Mouse (Mus musculus): ENCODE data around the gene Ankfn1. TPM values are rescaled to one million over a fixed set of nuclear protein-coding genes. Genes with fewer than 3 reads are reported as not detected.

Ankfn1 gene
- polyA plus RNA-seq, 1 experiment from 2014 or later: 0.16 TPM

GRCm38 (mm10) chr11:89772941-89773340 is 4.5 kb downstream of the Ankfn1 start:
- H3K4me1 ChIP-seq (ENCODE audit: insufficient read depth, low read length): no peaks in the 10 kb centered on the region
- ATAC-seq (ENCODE audit: low FRiP score, low TSS enrichment): no peak

DNA sequence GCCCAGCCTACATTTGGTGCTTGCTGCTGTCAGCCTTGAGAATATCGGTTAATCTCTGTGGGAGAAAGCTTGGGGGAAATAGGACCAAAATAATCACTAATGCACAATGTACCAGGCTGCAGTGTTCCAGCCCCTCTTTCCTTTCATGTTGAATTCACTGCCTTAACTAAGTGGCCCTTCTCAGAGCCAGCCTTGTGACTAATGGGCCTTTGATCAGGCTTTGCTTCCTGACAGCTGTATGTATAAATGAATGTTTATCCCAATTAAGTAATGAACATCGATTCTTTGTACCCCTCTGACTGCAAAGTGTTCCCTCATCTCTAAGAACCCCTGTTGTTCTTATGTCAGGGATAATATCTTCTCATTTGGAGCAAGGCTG is 11.7 kb downstream of the Ankfn1 start:
- no peaks in the 10 kb centered on the region for H3K9me3 ChIP-seq (ENCODE audit: low read length)
- no peaks in the 10 kb centered on the region for H3K27me3 ChIP-seq (ENCODE audit: insufficient read depth, low read length)
- H3K4me2 ChIP-seq (replicated peaks; ENCODE audit: low read depth, low read length): no peak overlapping the region
- 83% methylated on average over 2 of the region's 2 CpGs for WGBS
- no peaks in the 10 kb centered on the region for H3K4me1 ChIP-seq (ENCODE audit: insufficient read depth, low read length)
- no peak overlapping the region for H3K27ac ChIP-seq (ENCODE audit: low read length)
- no peak for ATAC-seq (ENCODE audit: low FRiP score, low TSS enrichment)
- H3K4me3 ChIP-seq (ENCODE audit: low read length): no peak overlapping the region
- no peak overlapping the region for H3K9ac ChIP-seq (replicated peaks; ENCODE audit: low read length)
- no peaks in the 10 kb centered on the region for H3K36me3 ChIP-seq (ENCODE audit: insufficient read depth, low read length)

More at GRCm38 (mm10) chr11:89772941-89773340, 4.5 kb downstream of the Ankfn1 start:
- Histone ChIP-seq H3K27ac (ENCODE audit: low read length) (no peak overlapping the region), H3K9ac (replicated peaks; ENCODE audit: low read length) (no peak overlapping the region), H3K4me2 (replicated peaks; ENCODE audit: low read depth, low read length) (no peak overlapping the region), H3K4me3 (ENCODE audit: low read length) (no peak overlapping the region), H3K9me3 (ENCODE audit: low read length) (no peaks in the 10 kb centered on the region), H3K27me3 (ENCODE audit: insufficient read depth, low read length) (no peaks in the 10 kb centered on the region), H3K36me3 (ENCODE audit: insufficient read depth, low read length) (no peaks in the 10 kb centered on the region)
- WGBS: 78% methylated on average over 2 of the region's 2 CpGs

GRCm38 (mm10) chr11:89765014-89765769 is 12.3 kb downstream of the Ankfn1 start:
- Histone ChIP-seq H3K27me3 (ENCODE audit: insufficient read depth, low read length) (no peaks in the 10 kb centered on the region), H3K36me3 (ENCODE audit: insufficient read depth, low read length) (no peaks in the 10 kb centered on the region), H3K9ac (replicated peaks; ENCODE audit: low read length) (no peak overlapping the region), H3K27ac (ENCODE audit: low read length) (no peak overlapping the region), H3K4me2 (replicated peaks; ENCODE audit: low read depth, low read length) (no peak overlapping the region), H3K4me1 (ENCODE audit: insufficient read depth, low read length) (no peaks in the 10 kb centered on the region), H3K4me3 (ENCODE audit: low read length) (no peak overlapping the region), H3K9me3 (ENCODE audit: low read length) (no peaks in the 10 kb centered on the region)
- whole genome bisulfite sequencing: 86% methylated on average over 2 of the region's 2 CpGs
- no peak for ATAC-seq (ENCODE audit: low FRiP score, low TSS enrichment)

GRCm38 (mm10) chr11:89733973-89734693 is 43.3 kb downstream of the Ankfn1 start:
- H3K4me1 ChIP-seq (ENCODE audit: insufficient read depth, low read length): no peaks in the 10 kb centered on the region

GRCm38 (mm10) chr11:89733526-89733925 is 43.9 kb downstream of the Ankfn1 start:
- H3K36me3 ChIP-seq (ENCODE audit: insufficient read depth, low read length): no peaks in the 10 kb centered on the region
- H3K27ac ChIP-seq (ENCODE audit: low read length): no peak overlapping the region
- H3K4me1 ChIP-seq (ENCODE audit: insufficient read depth, low read length): no peaks in the 10 kb centered on the region
- ATAC-seq (ENCODE audit: low FRiP score, low TSS enrichment): no peak
- WGBS: 65% methylated on average over 7 of the region's 7 CpGs
- H3K9ac ChIP-seq (replicated peaks; ENCODE audit: low read length): no peak overlapping the region
- no peak overlapping the region for H3K4me3 ChIP-seq (ENCODE audit: low read length)
- H3K27me3 ChIP-seq (ENCODE audit: insufficient read depth, low read length): no peaks in the 10 kb centered on the region
- no peak overlapping the region for H3K4me2 ChIP-seq (replicated peaks; ENCODE audit: low read depth, low read length)
- no peaks in the 10 kb centered on the region for H3K9me3 ChIP-seq (ENCODE audit: low read length)

More at GRCm38 (mm10) chr11:89733973-89734693, 43.3 kb downstream of the Ankfn1 start:
- Histone ChIP-seq H3K9ac (replicated peaks; ENCODE audit: low read length) (no peak overlapping the region), H3K36me3 (ENCODE audit: insufficient read depth, low read length) (no peaks in the 10 kb centered on the region), H3K4me3 (ENCODE audit: low read length) (no peak overlapping the region), H3K4me2 (replicated peaks; ENCODE audit: low read depth, low read length) (no peak overlapping the region), H3K9me3 (ENCODE audit: low read length) (no peaks in the 10 kb centered on the region), H3K27me3 (ENCODE audit: insufficient read depth, low read length) (no peaks in the 10 kb centered on the region), H3K27ac (ENCODE audit: low read length) (no peak overlapping the region)
- 79% methylated on average over 10 of the region's 10 CpGs for WGBS
- ATAC-seq (ENCODE audit: low FRiP score, low TSS enrichment): 0 out of 2 replicates have a peak, but pooled peaks have one; percentile 63

- WGBS: 11% methylated on average over 5 of the region's 5 CpGs
- no peak for ATAC-seq (ENCODE audit: low FRiP score, low TSS enrichment)
Measured at GRCm38 (mm10) chr11:89720847-89721246, 56.6 kb downstream of the Ankfn1 start.

GRCm38 (mm10) chr11:89718491-89718982 is 58.9 kb downstream of the Ankfn1 start:
- H3K4me3 ChIP-seq (ENCODE audit: low read length): no peak overlapping the region
- no peaks in the 10 kb centered on the region; the same call in 1 of the 2 replicates for H3K27me3 ChIP-seq (ENCODE audit: insufficient read depth, low read length)
- 75% methylated on average over 14 of the region's 14 CpGs for WGBS
- H3K9ac ChIP-seq (replicated peaks; ENCODE audit: low read length): no peak overlapping the region
- no peaks in the 10 kb centered on the region; the same call in 1 of the 2 replicates for H3K9me3 ChIP-seq (ENCODE audit: low read length)
- H3K4me1 ChIP-seq (ENCODE audit: insufficient read depth, low read length): no peaks in the 10 kb centered on the region
- no peaks in the 10 kb centered on the region for H3K36me3 ChIP-seq (ENCODE audit: insufficient read depth, low read length)
- ATAC-seq (ENCODE audit: low FRiP score, low TSS enrichment): no peak
- H3K4me2 ChIP-seq (replicated peaks; ENCODE audit: low read depth, low read length): no peak overlapping the region
- no peak overlapping the region for H3K27ac ChIP-seq (ENCODE audit: low read length)

More at GRCm38 (mm10) chr11:89720847-89721246, 56.6 kb downstream of the Ankfn1 start:
- no peak overlapping the region for H3K27ac ChIP-seq (ENCODE audit: low read length)
- no peak overlapping the region for H3K4me2 ChIP-seq (replicated peaks; ENCODE audit: low read depth, low read length)
- H3K36me3 ChIP-seq (ENCODE audit: insufficient read depth, low read length): no peaks in the 10 kb centered on the region
- no peak overlapping the region for H3K9ac ChIP-seq (replicated peaks; ENCODE audit: low read length)
- H3K4me3 ChIP-seq (ENCODE audit: low read length): no peak overlapping the region
- H3K9me3 ChIP-seq (ENCODE audit: low read length): 0 out of 2 replicates have a peak, but pooled peaks cover 4% of the 10 kb centered on the region
- no peaks in the 10 kb centered on the region for H3K4me1 ChIP-seq (ENCODE audit: insufficient read depth, low read length)
- no peaks in the 10 kb centered on the region; the same call in 1 of the 2 replicates for H3K27me3 ChIP-seq (ENCODE audit: insufficient read depth, low read length)

- Histone ChIP-seq H3K36me3 (ENCODE audit: insufficient read depth, low read length) (no peaks in the 10 kb centered on the region), H3K27ac (ENCODE audit: low read length) (no peak overlapping the region), H3K9me3 (ENCODE audit: low read length) (no peaks in the 10 kb centered on the region; the same call in 1 of the 2 replicates), H3K4me2 (replicated peaks; ENCODE audit: low read depth, low read length) (no peak overlapping the region), H3K9ac (replicated peaks; ENCODE audit: low read length) (no peak overlapping the region), H3K4me3 (ENCODE audit: low read length) (no peak overlapping the region), H3K4me1 (ENCODE audit: insufficient read depth, low read length) (no peaks in the 10 kb centered on the region), H3K27me3 (ENCODE audit: insufficient read depth, low read length) (no peaks in the 10 kb centered on the region; the same call in 1 of the 2 replicates)
- WGBS: 87% methylated on average over 7 of the region's 7 CpGs
- ATAC-seq (ENCODE audit: low FRiP score, low TSS enrichment): no peak
Measured at GRCm38 (mm10) chr11:89716351-89716750, 61.1 kb downstream of the Ankfn1 start.

- WGBS: 91% methylated on average over 7 of the region's 7 CpGs
- H3K9ac ChIP-seq (replicated peaks; ENCODE audit: low read length): no peak overlapping the region
Measured at GRCm38 (mm10) chr11:89708526-89708925, 68.9 kb downstream of the Ankfn1 start.

More at GRCm38 (mm10) chr11:89708526-89708925, 68.9 kb downstream of the Ankfn1 start:
- no peak overlapping the region for H3K27ac ChIP-seq (ENCODE audit: low read length)
- no peak overlapping the region for H3K4me2 ChIP-seq (replicated peaks; ENCODE audit: low read depth, low read length)
- ATAC-seq (ENCODE audit: low FRiP score, low TSS enrichment): no peak
- no peak overlapping the region for H3K4me3 ChIP-seq (ENCODE audit: low read length)
- no peaks in the 10 kb centered on the region for H3K4me1 ChIP-seq (ENCODE audit: insufficient read depth, low read length)
- no peaks in the 10 kb centered on the region for H3K27me3 ChIP-seq (ENCODE audit: insufficient read depth, low read length)
- H3K36me3 ChIP-seq (ENCODE audit: insufficient read depth, low read length): no peaks in the 10 kb centered on the region
- H3K9me3 ChIP-seq (ENCODE audit: low read length): no peaks in the 10 kb centered on the region
